Mouse (Mus musculus): ENCODE measurements around the gene Ifi44.

Ifi44 gene

GRCm38 (mm10) chr3:151749737-151750136, at the start of gene Ifi44:
TSS of gene Ifi44 (minus strand) at chr3:151749960.
- DNase-seq = peak; percentile 40

- no peak for DNase-seq
Observed at GRCm38 (mm10) chr3:151788622-151789021, 38.9 kb upstream of the Ifi44 start.

- DNase-seq = peak; percentile 58
Observed at GRCm38 (mm10) chr3:151775089-151775488, 25.3 kb upstream of the Ifi44 start.

GRCm38 (mm10) chr3:151771074-151771473, 21.3 kb upstream of the Ifi44 start:
- DNase-seq = peak; percentile 80

GRCm38 (mm10) chr3:151748514-151748913, 1.2 kb downstream of the Ifi44 start:
- DNase-seq = no peak

GRCm38 (mm10) chr3:151746058-151746457, 3.7 kb downstream of the Ifi44 start:
- no peak for DNase-seq

GRCm38 (mm10) chr3:151742223-151742622, 7.5 kb downstream of the Ifi44 start:
- no peak for DNase-seq

GRCm38 (mm10) chr3:151716246-151716645, 33.5 kb downstream of the Ifi44 start:
- peak; percentile 58 for DNase-seq

GRCm38 (mm10) chr3:151707335-151707734, 42.4 kb downstream of the Ifi44 start:
- no peak for DNase-seq
